Mouse (Mus musculus) limb, embryonic 14.5 days (tissue): ENCODE measurements around the gene Actg1. TPM values are rescaled to one million over a fixed set of nuclear protein-coding genes. Genes with fewer than 3 reads are reported as not detected.

ENCODE experiments used
- ATAC-seq: fragments of 200-750 bp; cut with Nextera tagmentation; 2 replicates; pipeline ENCODE4 v1.8.0; 2017; ENCODE audit warnings: low read depth, moderate number of reproducible peaks, moderate TSS enrichment; ENCODE audit not compliant: low FRiP score
- DNase-seq: peaks from one replicate; pipeline ENCODE4 v3.0.0-alpha.2; 2015; ENCODE audit warnings: low spot score
- H3K27ac ChIP-seq: fragments of 300-500 bp; sonication (generic); replicated peaks from 2 replicates; pipeline ENCODE4 v1.5.1; 2014; ENCODE audit warnings: low read depth, mild to moderate bottlenecking, low read length, moderate library complexity, mixed read lengths
- H3K27me3 ChIP-seq: fragments of 300-500 bp; sonication (generic); 2 replicates; pipeline ENCODE4 v1.6.1; 2014; ENCODE audit warnings: low read length, mixed read lengths; ENCODE audit not compliant: control insufficient read depth, insufficient read depth
- H3K36me3 ChIP-seq: fragments of 300-500 bp; sonication (generic); 2 replicates; pipeline ENCODE4 v1.6.1; 2014; ENCODE audit warnings: mild to moderate bottlenecking, low read length, moderate library complexity, mixed read lengths; ENCODE audit not compliant: control insufficient read depth, insufficient read depth
- H3K4me1 ChIP-seq: fragments of 300-500 bp; sonication (generic); 2 replicates; pipeline ENCODE4 v1.6.1; 2014; ENCODE audit warnings: antibody characterized with exemption, low read length, mixed read lengths; ENCODE audit not compliant: control insufficient read depth, insufficient read depth
- H3K4me2 ChIP-seq: fragments of 300-500 bp; sonication (generic); replicated peaks from 2 replicates; pipeline ENCODE4 v1.6.1; 2014; ENCODE audit warnings: low read depth, mild to moderate bottlenecking, low read length, moderate library complexity; ENCODE audit not compliant: severe bottlenecking
- H3K4me3 ChIP-seq: fragments of 300-500 bp; sonication (generic); replicated peaks from 2 replicates; pipeline ENCODE4 v1.5.1; 2014; ENCODE audit warnings: low read length
- H3K9ac ChIP-seq: fragments of 300-500 bp; sonication (generic); 2 replicates; pipeline ENCODE4 v1.6.1; 2014; ENCODE audit warnings: mild to moderate bottlenecking, low read depth, low read length, moderate library complexity; ENCODE audit not compliant: severe bottlenecking
- H3K9me3 ChIP-seq: fragments of 300-500 bp; sonication (generic); 2 replicates; pipeline ENCODE4 v1.6.1; 2016; ENCODE audit warnings: low read length; ENCODE audit not compliant: control insufficient read depth
- POLR2A ChIP-seq: fragments of 200-500 bp; IDR thresholded peaks from 2 replicates; pipeline ENCODE4 v1.8.0; 2012; ENCODE audit warnings: inconsistent platforms, mild to moderate bottlenecking, moderate library complexity, borderline replicate concordance; ENCODE audit not compliant: insufficient read depth, insufficient read length; ENCODE audit errors: extremely low read depth
- WGBS: fragments of 180-500 bp; shearing (Covaris S2); extraction: QIAGEN DNeasy Blood & Tissue Kit; methylation state at CpG from one replicate; pipeline ENCODE4 v1.1.7; 2014; 5-methylcytosine and 5-hydroxymethylcytosine counted together
- polyA plus RNA-seq, 2 experiments: library from polyadenylated mRNA; depleted of rRNA in 1 of 2; stranded (reverse) in 1 of 2; unstranded in 1 of 2; fragments of >200 nt; fragmentation: Nextera tagmentation in 1 of 2; extraction: Ambion mirVana in 1 of 2; gene quantifications; 2 replicates each; pipeline versions ENCODE4 v1.2.1 to v1.2.3; 2012 to 2014

The Actg1 gene
- polyA plus RNA-seq, 2 experiments, result 1,359 to 2,223 TPM

DNA sequence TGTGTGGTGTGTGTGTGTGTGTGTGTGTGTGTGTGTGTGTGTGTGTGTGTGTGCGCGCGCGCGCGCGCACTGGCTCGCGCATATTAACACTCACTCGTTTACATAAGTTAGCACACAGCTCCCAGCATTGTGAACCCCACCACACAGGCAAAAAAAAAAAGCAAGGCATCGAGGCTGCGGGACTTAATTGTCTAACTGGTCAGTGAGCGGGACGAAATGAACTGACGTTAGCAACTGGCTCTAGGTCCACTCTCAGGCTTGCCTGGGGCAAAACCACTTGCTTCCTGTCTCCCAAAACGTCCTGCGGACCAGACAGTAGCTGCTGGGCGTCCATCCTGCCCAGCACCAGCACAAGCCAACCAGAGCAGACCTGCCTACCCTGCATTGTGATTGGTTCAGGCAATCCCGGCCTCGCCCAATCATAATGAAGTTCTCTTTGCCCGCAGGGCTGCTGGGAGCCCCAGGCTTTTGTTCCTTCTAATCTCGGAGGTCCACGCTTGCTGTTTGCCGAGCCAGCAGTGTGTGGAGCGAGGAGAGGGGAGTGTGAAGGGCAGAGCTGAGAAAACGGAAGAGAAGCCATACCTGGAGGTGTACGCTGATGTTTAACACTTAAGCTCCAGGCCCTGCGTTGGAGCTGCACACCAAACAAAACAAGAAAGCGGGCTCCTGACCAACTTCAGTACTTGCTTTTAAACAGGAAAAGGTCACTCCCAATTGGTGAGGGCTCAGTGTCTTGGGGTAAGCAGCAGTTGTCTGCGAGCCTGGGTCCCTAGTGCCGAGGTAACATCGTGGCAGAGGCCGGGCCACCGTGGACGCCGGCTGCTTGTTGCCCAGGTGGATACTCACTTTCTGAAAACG is 32.3 kb downstream of the Actg1 start:
- peak; percentile 96; the same call in 1 of the 2 replicates for TF ChIP-seq POLR2A
- H3K9me3 ChIP-seq, result no peaks in the 10 kb centered on the region
- H3K36me3 ChIP-seq, result no peaks in the 10 kb centered on the region
- H3K27ac ChIP-seq, result peak overlapping the region; percentile 93
- H3K4me2 ChIP-seq, result peak overlapping the region; percentile 86
- 13% methylated on average over 37 of the region's 37 CpGs for WGBS
- peaks cover 21% of the 10 kb centered on the region for H3K4me1 ChIP-seq
- peak overlapping the region; percentile 46 for H3K4me3 ChIP-seq
- peak overlapping the region; percentile 71 for H3K9ac ChIP-seq
- H3K27me3 ChIP-seq, result no peaks in the 10 kb centered on the region
- peak; percentile 96 for DNase-seq
- ATAC-seq, result peak; percentile 96

DNA sequence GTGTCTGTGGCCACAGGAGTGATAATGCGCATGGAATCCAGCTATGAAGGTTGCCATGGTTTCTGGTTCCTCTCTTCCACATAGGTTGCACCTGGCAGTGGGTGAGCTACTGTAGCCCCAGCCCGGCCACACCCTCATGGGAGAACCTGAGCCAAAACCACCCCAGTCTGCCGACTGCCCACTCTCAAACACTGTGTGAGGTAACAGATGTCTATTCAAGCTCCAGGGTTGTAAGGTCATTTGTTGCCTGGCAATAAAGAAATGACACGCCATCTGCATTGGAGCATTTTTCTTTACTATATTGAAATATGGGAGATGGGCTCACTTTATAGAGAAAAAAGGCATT is 33.0 kb downstream of the Actg1 start:
- H3K4me3 ChIP-seq, result peak overlapping the region; percentile 46; the same call in 1 of the 2 replicates

DNA sequence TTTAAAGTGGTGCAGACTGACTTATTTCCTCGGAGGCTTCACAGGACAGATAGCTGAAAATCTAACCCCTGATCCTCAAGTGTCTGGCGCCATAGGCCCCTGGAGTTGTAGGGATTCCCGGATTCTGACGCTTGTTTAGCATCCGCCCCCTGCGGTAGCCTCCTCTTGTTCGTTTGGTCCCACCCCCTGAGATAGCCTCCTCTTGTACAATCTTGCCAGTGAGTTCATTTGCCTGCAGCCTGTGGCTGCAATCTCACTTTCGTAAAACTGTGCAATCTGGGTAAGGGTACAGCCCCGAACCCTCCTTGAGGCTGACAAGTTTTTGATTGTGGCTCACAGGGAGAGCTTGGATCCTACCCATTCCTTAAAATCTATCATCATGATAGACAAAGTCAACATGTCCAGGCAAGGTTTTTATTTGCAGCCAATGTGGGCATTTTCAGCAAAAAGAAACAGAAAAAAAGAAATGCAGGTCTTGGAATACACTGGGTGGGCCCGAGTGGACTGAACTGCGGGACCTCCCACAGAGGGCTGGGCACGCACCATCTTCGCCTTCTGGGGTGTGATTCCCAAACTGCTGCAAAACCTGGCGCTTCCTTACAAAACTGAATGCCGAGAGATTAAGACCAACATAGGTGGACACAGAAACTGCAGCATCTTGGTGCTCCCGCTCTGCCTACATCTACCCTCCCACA is 33.5 kb downstream of the Actg1 start:
- DNase-seq, result no peak
- Histone ChIP-seq H3K27me3 (no peaks in the 10 kb centered on the region), H3K36me3 (no peaks in the 10 kb centered on the region), H3K9me3 (no peaks in the 10 kb centered on the region), H3K4me2 (peak overlapping the region; percentile 86; the same call in 1 of the 2 replicates), H3K4me1 (peaks cover 25% of the 10 kb centered on the region), H3K4me3 (no peak overlapping the region), H3K27ac (no peak overlapping the region), H3K9ac (no peak overlapping the region)
- WGBS, result 52% methylated on average over 16 of the region's 16 CpGs
- TF ChIP-seq POLR2A, result no peak
- no peak for ATAC-seq

More for the DNA sequence above, 33.0 kb downstream of the Actg1 start:
- Histone ChIP-seq H3K4me1 (peaks cover 24% of the 10 kb centered on the region), H3K27me3 (no peaks in the 10 kb centered on the region), H3K9me3 (no peaks in the 10 kb centered on the region), H3K27ac (peak overlapping the region; percentile 93), H3K4me2 (peak overlapping the region; percentile 86), H3K9ac (peak overlapping the region; percentile 71; the same call in 1 of the 2 replicates), H3K36me3 (no peaks in the 10 kb centered on the region)
- TF ChIP-seq POLR2A, result no peak
- 24% methylated on average over 4 of the region's 4 CpGs for WGBS
- DNase-seq, result no peak
- no peak for ATAC-seq

DNA sequence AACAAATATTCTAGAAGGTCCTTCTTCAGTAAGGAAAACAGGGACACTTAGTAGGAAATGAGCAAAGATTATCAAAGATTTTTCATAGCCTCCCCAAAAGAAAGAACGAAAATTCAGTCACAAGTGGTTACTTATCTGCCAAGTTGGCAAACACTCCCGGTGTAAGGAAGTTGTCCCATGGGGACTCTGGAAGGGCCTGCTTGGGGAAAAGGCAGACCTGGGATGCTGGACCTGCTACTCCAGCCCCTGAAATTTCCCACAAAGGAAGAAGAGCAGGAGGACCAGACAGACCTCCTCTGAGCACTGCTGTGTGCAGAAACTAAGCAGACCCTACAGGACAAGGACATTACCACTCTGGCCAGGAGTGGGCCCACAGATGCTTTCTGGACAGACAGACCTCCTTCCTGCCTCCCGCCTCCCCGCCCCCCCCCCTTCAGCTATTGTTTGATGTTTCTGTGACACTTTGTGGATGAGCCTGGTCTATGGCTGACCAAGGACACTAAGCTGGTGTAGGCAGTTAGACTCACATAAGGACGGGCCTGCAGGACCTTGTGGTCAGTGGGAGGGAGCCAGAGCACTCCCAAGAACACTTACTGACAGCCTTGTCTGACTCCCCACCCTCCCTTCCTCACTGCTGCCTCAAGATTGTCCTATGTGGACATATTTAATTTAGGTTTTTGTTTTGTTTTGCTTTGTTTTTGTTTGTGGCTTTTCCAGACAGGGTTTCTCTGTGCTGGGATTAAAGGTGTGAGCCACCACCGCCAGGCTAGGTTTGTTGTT is 34.2 kb downstream of the Actg1 start:
- H3K4me3 ChIP-seq, result no peak overlapping the region
- TF ChIP-seq POLR2A, result no peak
- H3K9ac ChIP-seq, result no peak overlapping the region
- no peak overlapping the region for H3K4me2 ChIP-seq
- no peak overlapping the region for H3K27ac ChIP-seq
- H3K9me3 ChIP-seq, result no peaks in the 10 kb centered on the region
- no peak for ATAC-seq
- peaks cover 25% of the 10 kb centered on the region for H3K4me1 ChIP-seq
- no peaks in the 10 kb centered on the region for H3K27me3 ChIP-seq
- no peaks in the 10 kb centered on the region for H3K36me3 ChIP-seq
- 59% methylated on average over 6 of the region's 6 CpGs for WGBS
- no peak for DNase-seq

DNA sequence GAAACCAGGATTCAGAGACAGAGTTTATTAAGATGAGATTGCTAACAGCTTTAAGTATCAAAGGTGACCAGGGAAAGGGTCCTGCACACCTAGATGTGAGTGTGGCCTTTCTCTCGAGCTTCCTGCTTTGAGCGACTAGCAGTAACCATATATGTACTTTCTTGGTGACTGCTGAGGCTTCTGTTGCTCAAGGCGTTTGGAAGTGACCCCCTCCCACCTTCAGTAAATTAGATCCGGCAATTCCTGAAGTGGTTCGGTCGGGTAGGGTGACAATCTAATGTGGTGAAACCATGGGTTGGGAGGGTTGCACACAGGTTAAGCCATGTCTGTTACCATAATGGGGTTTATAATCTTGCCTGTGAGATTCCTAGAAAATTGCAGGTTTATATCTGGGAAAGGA is 36.3 kb downstream of the Actg1 start:
- Histone ChIP-seq H3K4me1 (peaks cover 33% of the 10 kb centered on the region), H3K36me3 (no peaks in the 10 kb centered on the region), H3K27me3 (no peaks in the 10 kb centered on the region), H3K27ac (no peak overlapping the region), H3K4me2 (no peak overlapping the region), H3K9ac (no peak overlapping the region), H3K4me3 (no peak overlapping the region), H3K9me3 (no peaks in the 10 kb centered on the region)
- DNase-seq (no peak), ATAC-seq (no peak)
- TF ChIP-seq POLR2A, result no peak
- WGBS, result 60% methylated on average over 6 of the region's 6 CpGs
